Mouse (Mus musculus) urinary bladder, postnatal 36 days (tissue): ENCODE data around the gene Fhad1.

Source experiments
- DNase-seq, 2 experiments: peaks; one replicate each; pipeline ENCODE4 v3.0.0; 2022; ENCODE audit warnings: low spot score in 2 of 2, mixed read lengths in 1 of 2

Fhad1 gene

GRCm38 (mm10) chr4:141886385-141886968, 128.4 kb downstream of the Fhad1 start:
- DNase-seq, result no peak

DNA sequence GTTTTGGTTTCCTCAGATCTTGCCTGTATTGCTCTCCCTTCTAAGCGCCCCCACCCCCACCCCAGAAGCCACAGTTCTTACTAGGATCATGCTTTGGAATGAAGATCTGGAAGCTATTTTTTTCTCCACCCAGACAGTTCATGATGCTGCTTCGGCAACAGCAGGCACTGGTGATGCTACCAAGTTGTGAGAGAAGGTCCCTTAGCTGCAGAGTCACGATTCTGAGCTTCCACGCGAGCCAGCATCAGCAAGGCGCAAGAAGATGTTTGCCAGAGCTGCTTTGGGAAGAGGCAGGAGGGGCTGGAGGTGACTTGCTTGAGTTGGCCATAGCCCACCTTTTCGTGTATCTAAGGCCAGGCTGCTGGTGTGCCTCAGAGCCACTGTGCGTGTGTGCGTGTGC, 129.4 kb downstream of the Fhad1 start:
- no peak for DNase-seq

DNA sequence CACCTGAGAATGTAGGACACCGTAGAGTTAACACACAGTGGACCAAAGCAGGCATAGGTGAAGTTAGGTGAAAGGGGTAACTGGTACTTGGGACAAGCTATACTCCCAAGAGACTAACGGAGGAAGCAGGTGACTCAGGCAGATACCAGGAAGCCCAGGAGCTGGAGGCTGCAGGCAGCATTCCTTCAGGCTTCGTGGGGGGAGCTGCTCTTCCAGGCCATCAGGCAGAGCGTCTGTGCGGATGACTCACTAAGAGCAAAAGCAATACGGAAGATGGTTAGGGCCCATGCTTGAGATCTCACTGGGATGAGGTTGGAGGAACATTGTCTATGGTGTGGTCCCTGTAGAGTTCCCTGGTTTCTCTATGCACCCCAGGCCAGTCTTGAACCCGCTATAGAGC, 132.0 kb downstream of the Fhad1 start:
- no peak for DNase-seq

GRCm38 (mm10) chr4:141881950-141882349, 132.9 kb downstream of the Fhad1 start:
- DNase-seq, result no peak

DNA sequence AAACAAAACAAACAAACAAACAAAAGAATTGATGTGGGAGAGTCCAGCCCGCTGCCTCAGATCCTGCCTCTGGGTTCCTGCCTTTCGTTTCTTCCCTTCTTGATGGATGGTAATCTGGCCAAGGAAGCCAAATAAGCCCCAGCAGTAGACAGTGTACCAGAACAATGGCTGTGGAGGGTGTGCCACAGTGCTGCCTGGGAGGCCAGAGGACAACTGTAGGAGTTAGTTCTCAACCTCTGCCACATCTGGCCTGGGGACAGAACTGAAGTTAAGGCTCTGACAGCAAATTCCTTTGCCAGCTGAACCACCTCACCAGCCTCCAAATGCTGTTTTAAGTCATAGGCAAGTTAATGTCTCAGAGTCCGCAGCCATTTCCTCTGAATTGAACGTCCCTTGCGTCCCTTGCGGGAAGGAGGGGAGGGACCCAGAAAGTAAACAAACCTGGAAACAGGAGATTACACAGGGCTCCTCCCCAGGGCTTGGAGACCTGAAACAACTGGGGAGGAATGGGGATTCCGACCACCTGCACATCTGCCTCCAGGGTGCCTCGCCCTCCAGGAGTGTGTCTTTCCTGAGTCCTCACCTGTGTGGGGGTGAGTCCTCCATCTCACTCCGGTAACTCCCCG, 133.5 kb downstream of the Fhad1 start:
- DNase-seq, result no peak

GRCm38 (mm10) chr4:141879875-141880274, 135.0 kb downstream of the Fhad1 start:
- DNase-seq, result no peak

DNA sequence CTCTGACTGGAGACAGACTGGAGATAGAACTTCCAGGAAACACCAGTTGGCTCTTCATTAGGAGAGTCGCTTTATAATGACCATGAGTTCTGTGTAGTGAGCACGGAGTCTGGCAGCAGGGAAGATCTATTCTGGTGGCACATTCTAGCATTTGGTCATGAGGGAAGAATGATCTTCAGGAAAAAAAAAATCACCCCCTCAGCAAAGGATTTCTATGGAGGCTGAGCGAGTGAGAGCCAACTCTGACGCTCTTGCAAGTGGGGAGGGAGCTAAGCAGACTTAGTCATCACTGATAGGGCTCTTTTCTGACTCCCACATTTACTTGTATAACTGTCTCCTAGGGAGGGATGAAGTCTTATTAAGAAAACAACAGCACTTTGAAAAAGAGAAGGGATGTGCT, 135.8 kb downstream of the Fhad1 start:
- no peak for DNase-seq

DNA sequence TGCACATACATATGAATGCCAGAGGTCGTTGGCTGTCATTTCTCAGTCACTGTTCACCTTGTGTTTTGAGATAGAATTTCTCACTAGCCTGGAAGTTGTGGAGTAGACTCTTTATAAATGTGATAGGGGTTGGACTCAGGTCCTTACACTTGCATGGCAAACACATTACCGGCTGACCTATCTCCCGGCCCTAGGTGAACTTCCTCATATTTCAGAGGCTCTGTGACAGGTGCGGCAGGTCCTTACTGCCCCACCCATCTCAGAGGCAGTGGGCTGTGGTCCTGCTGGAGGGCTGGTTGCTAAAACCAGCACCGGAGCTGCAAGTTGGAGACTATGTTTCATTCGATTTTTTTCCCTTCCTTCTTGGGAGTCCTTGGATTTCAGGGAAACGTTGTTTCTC, 136.3 kb downstream of the Fhad1 start:
- DNase-seq, result no peak

- DNase-seq, result no peak
Observed at GRCm38 (mm10) chr4:141875481-141876108, 139.3 kb downstream of the Fhad1 start.

GRCm38 (mm10) chr4:141874601-141875460, 140.1 kb downstream of the Fhad1 start, which contains the start of gene Efhd2:
Gene Efhd2, minus strand, starts transcription at chr4:141874920.
- peak; percentile 77 to 83 for DNase-seq

DNA sequence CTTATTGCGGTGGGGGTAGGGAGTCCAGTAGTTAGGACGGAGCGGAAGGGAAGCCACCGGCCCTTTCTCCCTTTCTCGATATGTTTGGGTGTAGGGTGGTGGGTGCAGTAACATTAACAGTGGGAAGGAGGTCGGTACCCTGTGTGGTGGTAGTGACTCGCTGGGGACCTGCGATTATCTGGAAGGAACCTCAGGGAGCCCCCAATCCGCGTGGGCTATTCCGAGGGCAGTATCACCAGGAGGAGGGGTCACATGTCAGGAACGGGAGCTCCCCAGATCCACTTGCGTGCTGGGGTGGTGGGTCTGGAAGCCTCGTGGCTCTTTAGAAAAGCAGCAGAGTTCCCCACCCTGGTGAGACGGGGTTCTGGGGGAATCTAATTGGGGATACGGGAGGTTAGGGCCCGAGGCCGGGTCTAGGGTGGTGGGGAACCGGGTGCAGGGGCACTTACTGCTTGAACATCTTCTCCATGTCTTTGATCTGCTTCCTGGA, 140.7 kb downstream of the Fhad1 start:
- no peak for DNase-seq

DNA sequence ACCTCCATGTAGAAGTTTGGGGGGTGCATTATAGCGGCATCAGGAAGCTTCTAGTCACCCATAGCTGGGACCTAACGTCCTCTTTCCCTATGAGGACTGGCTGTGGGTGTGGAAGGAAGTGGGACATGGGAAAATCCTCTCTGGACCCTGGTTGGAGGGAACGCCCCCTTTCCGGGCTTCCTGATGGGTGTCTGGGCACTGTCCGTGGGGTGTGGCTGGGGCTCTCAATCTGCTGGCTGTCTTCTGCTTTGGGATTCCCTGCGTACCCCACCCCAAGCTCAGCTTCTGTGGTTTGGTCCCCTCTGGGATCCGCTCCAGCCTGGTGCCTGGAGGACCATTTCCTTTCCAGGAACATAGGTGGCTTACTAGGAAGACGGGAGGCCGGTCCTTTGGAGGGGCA, 141.9 kb downstream of the Fhad1 start:
- DNase-seq, result no peak

- DNase-seq, result no peak
Observed at GRCm38 (mm10) chr4:141871909-141872308, 143.0 kb downstream of the Fhad1 start.

DNA sequence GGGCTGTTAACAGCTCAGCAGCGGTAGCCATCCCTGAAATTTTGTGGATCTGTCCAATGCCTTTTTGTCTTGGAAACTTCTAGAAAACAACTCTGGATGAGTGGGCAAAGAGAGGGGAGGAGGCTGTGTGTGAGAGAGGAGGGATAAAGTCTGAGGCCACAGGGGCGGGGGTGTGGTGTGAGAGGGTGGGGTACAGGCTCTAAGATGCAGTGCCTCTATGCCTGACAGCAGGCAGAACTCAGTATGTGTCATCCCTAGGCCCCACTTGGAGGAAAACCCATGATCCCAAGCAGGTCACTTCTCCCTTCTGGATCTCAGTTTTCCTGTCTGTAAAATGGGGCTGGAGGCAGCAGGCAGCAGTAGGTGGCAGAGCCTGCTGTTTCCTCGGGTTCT, 143.6 kb downstream of the Fhad1 start:
- DNase-seq, result no peak

DNA sequence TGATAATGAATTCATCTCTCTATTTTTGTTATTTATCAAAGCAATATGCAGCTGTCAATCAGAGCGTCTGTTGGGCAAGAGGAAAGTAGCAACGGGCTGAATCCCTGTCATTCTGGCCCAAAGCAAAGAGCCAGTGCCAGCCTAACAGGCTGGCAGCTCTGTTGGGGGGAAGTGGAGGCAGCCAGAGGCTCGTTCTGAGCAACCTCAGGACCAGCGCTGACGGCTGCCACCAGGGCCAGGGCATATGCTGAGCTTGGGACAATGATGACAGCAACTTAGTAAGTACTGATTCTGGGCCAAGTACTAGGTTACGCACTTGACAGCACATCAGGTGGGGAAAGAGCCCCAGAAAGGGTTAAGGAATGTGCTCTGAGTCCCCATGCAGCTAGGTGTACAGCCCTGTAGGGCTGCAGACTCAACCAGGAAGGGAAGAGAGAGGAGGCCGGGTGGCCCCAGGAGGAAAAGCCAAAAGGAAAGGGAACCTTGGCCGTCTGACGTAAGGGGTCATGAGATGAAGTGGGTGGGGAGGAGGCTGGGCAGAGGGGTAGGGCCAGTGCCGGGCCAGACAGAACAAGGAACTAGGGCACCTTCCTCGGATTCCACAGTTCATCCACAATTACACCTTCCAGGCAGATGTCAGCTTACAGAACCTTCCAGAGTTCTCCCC, 144.1 kb downstream of the Fhad1 start:
- DNase-seq, result no peak

DNA sequence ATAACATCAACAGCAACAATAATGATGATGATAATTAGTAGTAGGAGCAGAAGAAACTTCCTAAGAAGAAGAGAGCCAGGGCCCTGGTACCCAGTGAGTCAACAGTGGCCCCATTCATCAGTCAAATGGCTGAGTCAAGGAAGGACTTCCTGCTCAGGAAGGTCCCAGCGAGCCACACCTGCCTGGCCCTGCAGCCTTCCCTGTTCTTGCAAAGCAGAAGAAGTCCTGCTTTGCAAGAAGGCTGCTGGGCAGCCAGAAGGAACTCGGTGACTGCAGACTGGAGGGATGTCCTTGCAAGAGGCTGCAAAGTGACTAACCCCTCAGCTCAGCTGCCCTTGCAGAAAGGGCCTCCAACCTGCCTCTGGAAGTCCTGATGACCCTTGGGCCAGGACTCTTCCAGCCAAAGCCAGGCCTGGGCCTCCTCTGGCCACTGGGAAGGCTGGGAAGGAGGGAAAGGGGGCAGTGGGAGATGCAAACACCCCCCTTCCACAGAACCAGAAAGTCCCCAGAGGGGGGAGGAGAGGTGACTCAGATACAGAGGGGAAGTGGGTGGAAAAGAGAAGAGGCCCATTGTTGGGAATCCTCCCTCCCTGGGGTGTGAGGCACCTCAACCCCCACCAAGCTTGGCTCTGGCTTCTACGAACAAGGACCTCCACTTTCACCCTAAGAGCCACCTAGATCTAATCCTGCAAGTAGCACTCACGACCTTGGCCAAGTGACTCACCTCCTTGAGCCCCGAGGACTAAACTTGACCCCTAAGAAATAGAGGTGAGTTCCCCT, 145.3 kb downstream of the Fhad1 start:
- no peak for DNase-seq

- DNase-seq, result no peak
Observed at GRCm38 (mm10) chr4:141868051-141868450, 146.8 kb downstream of the Fhad1 start.

- peak in 1 of 2 experiments; percentile 47 for DNase-seq
Observed at GRCm38 (mm10) chr4:141867498-141867897, 147.4 kb downstream of the Fhad1 start.

DNA sequence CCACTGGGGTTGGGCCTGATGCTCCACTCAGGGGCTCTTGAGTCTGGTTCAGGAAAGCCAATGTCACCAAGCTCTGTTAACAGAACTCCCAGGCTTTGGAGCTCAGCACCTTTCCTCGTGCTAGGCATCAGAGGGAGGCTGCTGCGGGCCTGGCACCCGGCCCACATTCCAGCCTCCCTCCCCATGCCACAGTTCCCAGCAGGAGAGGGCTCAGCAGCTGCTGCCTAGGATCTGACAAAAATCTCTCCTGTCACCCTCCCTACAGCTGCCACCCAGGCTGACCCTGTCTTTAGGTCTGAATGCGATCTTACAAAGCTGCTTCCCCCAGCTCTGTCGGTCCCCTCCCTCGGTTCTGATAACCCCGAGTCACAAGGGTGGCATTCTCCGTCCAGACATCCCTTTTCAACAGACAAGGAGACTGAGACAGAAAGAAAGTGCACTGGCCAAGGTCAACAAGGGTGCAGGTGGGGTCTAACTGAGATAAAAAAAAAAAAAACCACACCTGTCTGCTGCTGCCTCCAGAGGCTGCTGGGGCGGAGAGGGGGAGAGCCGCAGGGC, 147.9 kb downstream of the Fhad1 start:
- no peak for DNase-seq

GRCm38 (mm10) chr4:141865600-141865999, 149.3 kb downstream of the Fhad1 start:
- DNase-seq, result no peak

GRCm38 (mm10) chr4:141865006-141865405, 149.9 kb downstream of the Fhad1 start:
- DNase-seq, result no peak
